Mouse (Mus musculus) embryonic facial prominence, embryonic 12.5 days (tissue): ENCODE results near the gene 1700001C19Rik. TPM values are rescaled to one million over a fixed set of nuclear protein-coding genes. Genes with fewer than 3 reads are reported as not detected.

Experiments
- ATAC-seq: fragments of 200-750 bp; cut with Nextera tagmentation; 2 replicates; pipeline ENCODE4 v1.8.0; 2017; ENCODE audit not compliant: insufficient number of reproducible peaks, insufficient read depth, low FRiP score, low TSS enrichment
- H3K27ac ChIP-seq: fragments of 300-500 bp; sonication (generic); 2 replicates; pipeline ENCODE4 v1.5.1; 2016; ENCODE audit warnings: mild to moderate bottlenecking
- H3K27me3 ChIP-seq: fragments of 300-500 bp; sonication (generic); 2 replicates; pipeline ENCODE4 v1.6.1; 2016; ENCODE audit warnings: mild to moderate bottlenecking, moderate library complexity
- H3K36me3 ChIP-seq: fragments of 300-500 bp; sonication (generic); 2 replicates; pipeline ENCODE4 v1.6.1; 2016; ENCODE audit warnings: mild to moderate bottlenecking
- H3K4me1 ChIP-seq: fragments of 300-500 bp; sonication (generic); 2 replicates; pipeline ENCODE4 v1.6.1; 2016
- H3K4me2 ChIP-seq: fragments of 300-500 bp; sonication (generic); replicated peaks from 2 replicates; pipeline ENCODE4 v1.6.1; 2016; ENCODE audit warnings: mild to moderate bottlenecking, moderate library complexity
- H3K4me3 ChIP-seq: fragments of 300-500 bp; sonication (generic); 2 replicates; pipeline ENCODE4 v1.5.1; 2016; ENCODE audit warnings: mild to moderate bottlenecking
- H3K9ac ChIP-seq: fragments of 300-500 bp; sonication (generic); 2 replicates; pipeline ENCODE4 v1.6.1; 2016; ENCODE audit warnings: mild to moderate bottlenecking, moderate library complexity
- H3K9me3 ChIP-seq: fragments of 300-500 bp; sonication (generic); 2 replicates; pipeline ENCODE4 v1.6.1; 2016; ENCODE audit warnings: mild to moderate bottlenecking, moderate library complexity
- whole genome bisulfite sequencing: fragments of 180-500 bp; shearing (Covaris S2); methylation state at CpG from one replicate; pipeline ENCODE4 v1.1.7; 2016; 5-methylcytosine and 5-hydroxymethylcytosine counted together
- polyA plus RNA-seq: library from polyadenylated mRNA; unstranded; fragments of >200 nt; fragmentation: Nextera tagmentation; extraction: Ambion mirVana; gene quantifications from 2 replicates; pipeline ENCODE4 v1.2.1, GENCODE M21; 2016

1700001C19Rik gene
- polyA plus RNA-seq, 1 experiment from 2014 or later = 0.41 TPM

DNA sequence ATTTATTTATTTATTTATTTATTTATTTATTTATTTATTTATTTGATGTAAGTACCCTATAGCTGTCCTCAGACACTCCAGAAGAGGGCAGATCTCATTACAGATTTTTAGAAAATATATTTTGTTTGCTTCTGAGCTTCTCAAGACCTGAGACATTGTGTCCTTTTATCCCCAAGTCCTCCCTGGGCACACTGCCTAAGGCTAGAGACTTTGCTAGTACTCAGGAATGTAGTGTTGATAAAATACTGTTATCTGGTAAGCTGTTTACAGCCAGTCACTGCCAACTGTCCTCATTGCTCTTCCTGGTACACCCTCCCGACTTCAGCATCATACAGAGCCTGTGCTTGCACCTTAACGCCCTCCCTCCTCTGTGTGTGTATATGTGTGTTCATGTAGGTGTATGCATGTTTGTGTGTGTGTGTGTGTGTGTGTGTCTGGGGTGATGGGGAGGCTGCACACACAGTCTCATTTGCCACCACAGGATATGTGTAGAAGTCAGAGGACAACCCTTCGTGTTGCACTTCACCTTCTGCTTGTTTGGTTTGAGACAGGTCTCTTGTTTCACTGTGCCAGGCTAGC is 22.3 kb upstream of the 1700001C19Rik start:
- no peaks in the 10 kb centered on the region for H3K36me3 ChIP-seq
- H3K4me1 ChIP-seq = 0 out of 2 replicates have a peak, but pooled peaks cover 4% of the 10 kb centered on the region
- ATAC-seq = no peak
- 81% methylated on average over 3 of the region's 3 CpGs for WGBS
- H3K9ac ChIP-seq = no peak overlapping the region
- no peak overlapping the region for H3K4me3 ChIP-seq
- H3K4me2 ChIP-seq = no peak overlapping the region
- no peak overlapping the region for H3K27ac ChIP-seq
- H3K9me3 ChIP-seq = no peaks in the 10 kb centered on the region
- H3K27me3 ChIP-seq = 0 out of 2 replicates have a peak, but pooled peaks cover 7% of the 10 kb centered on the region

- Histone ChIP-seq H3K27me3 (0 out of 2 replicates have a peak, but pooled peaks cover 7% of the 10 kb centered on the region), H3K9ac (no peak overlapping the region), H3K9me3 (no peaks in the 10 kb centered on the region), H3K4me2 (no peak overlapping the region), H3K36me3 (no peaks in the 10 kb centered on the region), H3K4me1 (0 out of 2 replicates have a peak, but pooled peaks cover 4% of the 10 kb centered on the region), H3K27ac (no peak overlapping the region), H3K4me3 (no peak overlapping the region)
- no peak for ATAC-seq
- 88% methylated on average over 2 of the region's 2 CpGs for WGBS
These were observed 21.8 kb upstream of the 1700001C19Rik start for GRCm38 (mm10) chr17:47458936-47459335.

- no peak overlapping the region for H3K4me3 ChIP-seq
- H3K9me3 ChIP-seq = no peaks in the 10 kb centered on the region
- no peak for ATAC-seq
- H3K4me1 ChIP-seq = 0 out of 2 replicates have a peak, but pooled peaks cover 4% of the 10 kb centered on the region
- H3K27me3 ChIP-seq = 0 out of 2 replicates have a peak, but pooled peaks cover 7% of the 10 kb centered on the region
- no peak overlapping the region for H3K27ac ChIP-seq
- H3K9ac ChIP-seq = no peak overlapping the region
- no peak overlapping the region for H3K4me2 ChIP-seq
- 80% methylated on average over 13 of the region's 13 CpGs for WGBS
- H3K36me3 ChIP-seq = no peaks in the 10 kb centered on the region
These were observed 21.1 kb upstream of the 1700001C19Rik start for GRCm38 (mm10) chr17:47458310-47458709.

DNA sequence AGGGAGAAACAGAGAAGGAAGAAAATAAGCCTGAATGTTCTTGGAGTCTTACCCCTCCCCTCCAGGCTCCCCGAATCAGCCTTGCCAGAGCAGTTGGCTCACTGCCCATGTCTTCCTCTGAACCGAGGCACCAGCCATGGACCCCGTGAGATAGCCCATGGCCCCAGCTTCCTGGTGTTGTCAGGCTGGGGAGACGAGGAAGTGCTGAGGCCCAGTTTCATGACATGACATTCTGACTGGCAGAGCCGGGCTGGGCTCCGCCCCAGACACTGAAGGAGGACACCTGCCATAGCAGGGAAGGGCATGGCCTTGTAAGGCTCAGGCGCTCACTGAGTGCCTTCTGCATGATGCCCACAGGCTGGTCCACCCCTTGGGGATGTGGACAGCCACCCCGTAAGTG is 17.5 kb upstream of the 1700001C19Rik start:
- WGBS = 69% methylated on average over 8 of the region's 8 CpGs
- H3K36me3 ChIP-seq = no peaks in the 10 kb centered on the region
- no peak for ATAC-seq
- no peak overlapping the region for H3K27ac ChIP-seq
- H3K4me2 ChIP-seq = no peak overlapping the region
- H3K4me1 ChIP-seq = peaks cover 8% of the 10 kb centered on the region; the same call in 1 of the 2 replicates
- no peaks in the 10 kb centered on the region for H3K9me3 ChIP-seq
- no peak overlapping the region for H3K4me3 ChIP-seq
- no peak overlapping the region for H3K9ac ChIP-seq
- no peaks in the 10 kb centered on the region for H3K27me3 ChIP-seq

GRCm38 (mm10) chr17:47452886-47453285 is 15.7 kb upstream of the 1700001C19Rik start:
- H3K9ac ChIP-seq = no peak overlapping the region
- no peaks in the 10 kb centered on the region for H3K27me3 ChIP-seq
- H3K27ac ChIP-seq = no peak overlapping the region
- H3K4me1 ChIP-seq = peaks cover 21% of the 10 kb centered on the region; the same call in 1 of the 2 replicates
- H3K4me3 ChIP-seq = no peak overlapping the region
- ATAC-seq = no peak
- H3K9me3 ChIP-seq = no peaks in the 10 kb centered on the region
- no peaks in the 10 kb centered on the region for H3K36me3 ChIP-seq
- 47% methylated on average over 7 of the region's 7 CpGs for WGBS
- no peak overlapping the region for H3K4me2 ChIP-seq

- Histone ChIP-seq H3K27me3 (no peaks in the 10 kb centered on the region), H3K9ac (no peak overlapping the region), H3K36me3 (no peaks in the 10 kb centered on the region), H3K9me3 (no peaks in the 10 kb centered on the region), H3K4me2 (no peak overlapping the region), H3K27ac (peak overlapping the region; percentile 3; the same call in 1 of the 2 replicates), H3K4me1 (peaks cover 21% of the 10 kb centered on the region; the same call in 1 of the 2 replicates), H3K4me3 (no peak overlapping the region)
- no peak for ATAC-seq
- WGBS = 67% methylated on average over 12 of the region's 12 CpGs
These were observed 13.8 kb upstream of the 1700001C19Rik start for GRCm38 (mm10) chr17:47450880-47451565.

DNA sequence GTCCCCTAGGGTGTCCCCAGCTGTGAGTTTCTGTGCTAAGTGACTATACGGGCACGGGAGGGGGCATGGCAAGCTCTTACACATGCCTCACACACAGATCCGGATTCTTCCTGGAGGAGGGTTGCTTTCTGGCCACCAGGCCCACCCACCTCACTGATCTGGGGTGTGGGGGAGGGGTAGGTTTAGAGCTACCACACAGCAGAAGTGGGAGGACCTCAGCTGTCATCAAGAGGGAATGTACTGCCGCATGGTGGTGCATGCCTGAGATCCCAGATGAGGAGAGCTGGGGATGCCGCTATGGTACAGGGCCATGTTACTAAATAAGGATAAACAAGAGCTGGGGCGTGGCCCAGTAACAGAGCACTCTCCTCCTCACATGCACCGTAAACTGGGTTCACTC is 13.1 kb upstream of the 1700001C19Rik start:
- H3K27me3 ChIP-seq = no peaks in the 10 kb centered on the region
- no peaks in the 10 kb centered on the region for H3K36me3 ChIP-seq
- 39% methylated on average over 7 of the region's 7 CpGs for WGBS
- H3K9me3 ChIP-seq = no peaks in the 10 kb centered on the region
- no peak for ATAC-seq
- peaks cover 21% of the 10 kb centered on the region; the same call in 1 of the 2 replicates for H3K4me1 ChIP-seq
- H3K9ac ChIP-seq = no peak overlapping the region
- no peak overlapping the region for H3K4me3 ChIP-seq
- no peak overlapping the region for H3K27ac ChIP-seq
- no peak overlapping the region; the same call in 1 of the 2 replicates for H3K4me2 ChIP-seq

DNA sequence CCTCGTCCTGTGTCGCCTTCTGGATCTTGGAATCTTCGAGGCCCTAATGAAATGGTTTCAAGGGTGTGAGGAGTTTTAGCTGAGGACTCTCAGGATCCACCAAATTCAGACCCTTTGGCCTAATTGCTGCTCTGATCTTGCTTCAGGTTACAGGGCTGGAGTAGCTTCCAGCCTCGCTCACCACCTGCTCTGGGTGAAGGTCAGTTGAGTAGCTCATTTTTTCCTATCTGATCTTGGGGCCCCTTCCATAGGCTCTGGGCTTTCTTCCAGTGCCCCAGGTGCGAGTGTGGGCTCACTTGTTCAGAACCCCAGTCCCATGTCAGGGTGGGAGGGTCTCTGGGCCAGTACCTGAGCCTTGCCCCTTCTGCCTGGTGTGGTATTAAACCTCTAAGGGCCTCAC is 12.3 kb upstream of the 1700001C19Rik start:
- no peak for ATAC-seq
- Histone ChIP-seq H3K27ac (no peak overlapping the region), H3K9me3 (no peaks in the 10 kb centered on the region), H3K27me3 (no peaks in the 10 kb centered on the region), H3K4me2 (no peak overlapping the region), H3K36me3 (no peaks in the 10 kb centered on the region), H3K4me3 (no peak overlapping the region), H3K4me1 (peaks cover 21% of the 10 kb centered on the region; the same call in 1 of the 2 replicates), H3K9ac (no peak overlapping the region)
- WGBS = 62% methylated on average over 5 of the region's 5 CpGs

DNA sequence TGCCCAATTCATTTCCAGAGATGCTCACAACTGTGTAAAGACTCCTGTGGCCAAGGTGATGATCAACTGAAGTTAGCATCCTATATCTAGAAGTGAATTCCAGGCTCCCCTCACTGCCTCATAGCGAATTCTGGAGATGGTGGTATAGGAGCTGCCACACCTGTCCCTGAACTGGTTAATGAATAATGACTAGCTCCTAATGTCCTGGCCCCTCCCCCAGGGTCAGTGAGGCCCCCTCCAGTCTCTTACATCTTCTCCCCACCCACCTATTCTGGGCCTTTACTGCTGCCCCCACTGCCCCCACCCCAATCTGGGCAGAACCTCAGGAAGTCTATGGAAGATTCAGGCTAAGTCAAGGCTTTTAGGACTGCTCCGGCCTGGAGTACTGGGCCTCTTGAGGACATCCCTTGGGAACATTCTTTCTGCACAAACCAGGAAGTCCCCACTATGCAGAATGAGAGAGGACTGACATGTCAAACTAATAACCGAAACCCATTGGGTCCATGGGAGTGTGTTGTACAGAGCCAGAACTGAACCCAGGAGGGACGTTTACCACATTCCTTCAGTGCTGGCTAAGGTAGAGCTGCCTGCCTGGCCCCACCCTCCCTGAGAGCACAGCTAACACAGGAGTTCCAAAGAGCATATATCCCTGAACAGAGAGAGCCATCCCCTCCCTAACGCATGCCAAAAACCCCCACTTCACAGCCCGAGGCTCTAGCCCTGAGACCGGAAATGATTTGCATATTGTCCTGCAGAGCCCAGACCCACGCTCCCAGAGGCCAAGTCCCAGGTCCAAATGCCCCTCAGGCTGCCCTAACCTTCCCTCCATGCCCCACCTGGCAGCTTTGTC is 11.6 kb upstream of the 1700001C19Rik start:
- Histone ChIP-seq H3K27me3 (no peaks in the 10 kb centered on the region), H3K9ac (no peak overlapping the region), H3K36me3 (no peaks in the 10 kb centered on the region), H3K4me3 (no peak overlapping the region), H3K4me2 (no peak overlapping the region), H3K4me1 (peaks cover 21% of the 10 kb centered on the region; the same call in 1 of the 2 replicates), H3K9me3 (no peaks in the 10 kb centered on the region), H3K27ac (no peak overlapping the region)
- WGBS = 37% methylated on average over 8 of the region's 8 CpGs
- no peak for ATAC-seq

- Histone ChIP-seq H3K4me1 (peaks cover 21% of the 10 kb centered on the region; the same call in 1 of the 2 replicates), H3K27ac (no peak overlapping the region), H3K4me2 (no peak overlapping the region), H3K36me3 (no peaks in the 10 kb centered on the region), H3K27me3 (no peaks in the 10 kb centered on the region), H3K9me3 (no peaks in the 10 kb centered on the region), H3K9ac (no peak overlapping the region), H3K4me3 (no peak overlapping the region)
- WGBS = 89% methylated on average over 11 of the region's 11 CpGs
- no peak for ATAC-seq
These were observed 9.4 kb upstream of the 1700001C19Rik start for GRCm38 (mm10) chr17:47446561-47446960.

GRCm38 (mm10) chr17:47446025-47446424 is 8.8 kb upstream of the 1700001C19Rik start:
- H3K36me3 ChIP-seq = no peaks in the 10 kb centered on the region
- no peaks in the 10 kb centered on the region for H3K27me3 ChIP-seq
- peaks cover 21% of the 10 kb centered on the region; the same call in 1 of the 2 replicates for H3K4me1 ChIP-seq
- H3K4me2 ChIP-seq = no peak overlapping the region
- 80% methylated on average over 9 of the region's 9 CpGs for WGBS
- H3K9me3 ChIP-seq = no peaks in the 10 kb centered on the region
- no peak overlapping the region for H3K9ac ChIP-seq
- H3K4me3 ChIP-seq = no peak overlapping the region
- ATAC-seq = no peak
- H3K27ac ChIP-seq = no peak overlapping the region
